Mouse (Mus musculus): Measurements from ENCODE around the gene Trabd2b. TPM values are rescaled to one million over a fixed set of nuclear protein-coding genes. Genes with fewer than 3 reads are reported as not detected.

Gene Trabd2b
- polyA plus RNA-seq, 1 experiment from 2014 or later, result 2.4 TPM

GRCm38 (mm10) chr4:114609297-114609696 is 202.8 kb downstream of the Trabd2b start:
- no peak for ATAC-seq (replicated peaks; ENCODE audit: insufficient number of reproducible peaks, insufficient read depth, low FRiP score, low read depth)
- H3K9me3 ChIP-seq (replicated peaks), result no peaks in the 10 kb centered on the region
- peaks cover 6% of the 10 kb centered on the region for H3K4me1 ChIP-seq (replicated peaks)
- no peak overlapping the region for H3K4me2 ChIP-seq
- H3K27me3 ChIP-seq, result peaks cover 15% of the 10 kb centered on the region
- WGBS, result 90% methylated on average over 4 of the region's 4 CpGs
- H3K36me3 ChIP-seq, result no peaks in the 10 kb centered on the region
- no peak overlapping the region for H3K4me3 ChIP-seq
- no peak overlapping the region for H3K9ac ChIP-seq
- no peak overlapping the region for H3K27ac ChIP-seq

- 77% methylated on average over 8 of the region's 8 CpGs for WGBS
- peaks cover 9% of the 10 kb centered on the region; the same call in 1 of the 2 replicates for H3K27me3 ChIP-seq
These were observed 204.8 kb downstream of the Trabd2b start for GRCm38 (mm10) chr4:114611166-114611929.

GRCm38 (mm10) chr4:114612032-114612431 is 205.5 kb downstream of the Trabd2b start:
- H3K4me1 ChIP-seq (replicated peaks), result peaks cover 27% of the 10 kb centered on the region
- H3K4me3 ChIP-seq, result no peak overlapping the region
- H3K9ac ChIP-seq, result no peak overlapping the region
- no peaks in the 10 kb centered on the region for H3K36me3 ChIP-seq
- no peak overlapping the region for H3K4me2 ChIP-seq
- ATAC-seq (replicated peaks; ENCODE audit: insufficient number of reproducible peaks, insufficient read depth, low FRiP score, low read depth), result no peak
- H3K27ac ChIP-seq, result 0 out of 2 replicates have a peak overlapping the region, but pooled peaks have one; percentile 3
- 70% methylated on average over 5 of the region's 5 CpGs for WGBS
- peaks cover 13% of the 10 kb centered on the region for H3K27me3 ChIP-seq
- H3K9me3 ChIP-seq (replicated peaks), result no peaks in the 10 kb centered on the region

More at GRCm38 (mm10) chr4:114611166-114611929, 204.8 kb downstream of the Trabd2b start:
- Histone ChIP-seq H3K9ac (no peak overlapping the region), H3K4me3 (no peak overlapping the region), H3K4me2 (no peak overlapping the region), H3K4me1 (replicated peaks) (peaks cover 23% of the 10 kb centered on the region), H3K27ac (0 out of 2 replicates have a peak overlapping the region, but pooled peaks have one; percentile 2), H3K36me3 (no peaks in the 10 kb centered on the region), H3K9me3 (replicated peaks) (no peaks in the 10 kb centered on the region)
- ATAC-seq (replicated peaks; ENCODE audit: insufficient number of reproducible peaks, insufficient read depth, low FRiP score, low read depth), result no peak

- Histone ChIP-seq H3K36me3 (no peaks in the 10 kb centered on the region), H3K4me3 (no peak overlapping the region), H3K4me1 (replicated peaks) (peaks cover 27% of the 10 kb centered on the region), H3K9ac (no peak overlapping the region), H3K27me3 (peaks cover 16% of the 10 kb centered on the region), H3K9me3 (replicated peaks) (no peaks in the 10 kb centered on the region), H3K27ac (0 out of 2 replicates have a peak overlapping the region, but pooled peaks have one; percentile 3), H3K4me2 (no peak overlapping the region)
- 69% methylated on average over 4 of the region's 4 CpGs for WGBS
- ATAC-seq (replicated peaks; ENCODE audit: insufficient number of reproducible peaks, insufficient read depth, low FRiP score, low read depth), result no peak
These were observed 206.3 kb downstream of the Trabd2b start for GRCm38 (mm10) chr4:114612827-114613226.

GRCm38 (mm10) chr4:114614086-114614485 is 207.6 kb downstream of the Trabd2b start:
- H3K36me3 ChIP-seq, result no peaks in the 10 kb centered on the region
- 44% methylated on average over 1 of the region's 1 CpGs for WGBS
- peak overlapping the region; percentile 46 for H3K27ac ChIP-seq
- peaks cover 20% of the 10 kb centered on the region for H3K27me3 ChIP-seq
- H3K4me3 ChIP-seq, result no peak overlapping the region
- ATAC-seq (replicated peaks; ENCODE audit: insufficient number of reproducible peaks, insufficient read depth, low FRiP score, low read depth), result 0 out of 2 replicates have a peak, but pooled peaks have one; percentile 7
- peaks cover 27% of the 10 kb centered on the region for H3K4me1 ChIP-seq (replicated peaks)
- no peak overlapping the region for H3K4me2 ChIP-seq
- H3K9ac ChIP-seq, result no peak overlapping the region
- no peaks in the 10 kb centered on the region for H3K9me3 ChIP-seq (replicated peaks)

GRCm38 (mm10) chr4:114615765-114616164 is 209.2 kb downstream of the Trabd2b start:
- Histone ChIP-seq H3K27ac (peak overlapping the region; percentile 5; the same call in 1 of the 2 replicates), H3K4me2 (no peak overlapping the region), H3K36me3 (no peaks in the 10 kb centered on the region), H3K4me1 (replicated peaks) (peaks cover 36% of the 10 kb centered on the region), H3K9me3 (replicated peaks) (no peaks in the 10 kb centered on the region), H3K4me3 (no peak overlapping the region), H3K9ac (no peak overlapping the region), H3K27me3 (peaks cover 20% of the 10 kb centered on the region)
- WGBS, result 51% methylated on average over 4 of the region's 4 CpGs
- no peak; the same call in 1 of the 2 replicates for ATAC-seq (replicated peaks; ENCODE audit: insufficient number of reproducible peaks, insufficient read depth, low FRiP score, low read depth)

- ATAC-seq (replicated peaks; ENCODE audit: insufficient number of reproducible peaks, insufficient read depth, low FRiP score, low read depth), result no peak; the same call in 1 of the 2 replicates
- WGBS, result 47% methylated on average over 5 of the region's 5 CpGs
- Histone ChIP-seq H3K4me3 (no peak overlapping the region), H3K4me1 (replicated peaks) (peaks cover 34% of the 10 kb centered on the region), H3K27me3 (0 out of 2 replicates have a peak, but pooled peaks cover 4% of the 10 kb centered on the region), H3K9ac (no peak overlapping the region), H3K27ac (peak overlapping the region; percentile 3; the same call in 1 of the 2 replicates), H3K4me2 (no peak overlapping the region), H3K9me3 (replicated peaks) (no peaks in the 10 kb centered on the region), H3K36me3 (no peaks in the 10 kb centered on the region)
These were observed 216.4 kb downstream of the Trabd2b start for GRCm38 (mm10) chr4:114622929-114623328.

GRCm38 (mm10) chr4:114624114-114624910 is 217.8 kb downstream of the Trabd2b start:
- Histone ChIP-seq H3K27ac (no peak overlapping the region), H3K9me3 (replicated peaks) (no peaks in the 10 kb centered on the region), H3K4me2 (no peak overlapping the region), H3K4me3 (no peak overlapping the region), H3K4me1 (replicated peaks) (peaks cover 34% of the 10 kb centered on the region), H3K9ac (no peak overlapping the region), H3K36me3 (no peaks in the 10 kb centered on the region), H3K27me3 (0 out of 2 replicates have a peak, but pooled peaks cover 5% of the 10 kb centered on the region)
- WGBS, result 48% methylated on average over 3 of the region's 3 CpGs
- no peak for ATAC-seq (replicated peaks; ENCODE audit: insufficient number of reproducible peaks, insufficient read depth, low FRiP score, low read depth)

GRCm38 (mm10) chr4:114625357-114625756 is 218.8 kb downstream of the Trabd2b start:
- ATAC-seq (replicated peaks; ENCODE audit: insufficient number of reproducible peaks, insufficient read depth, low FRiP score, low read depth), result no peak
- Histone ChIP-seq H3K9ac (no peak overlapping the region), H3K27ac (0 out of 2 replicates have a peak overlapping the region, but pooled peaks have one; percentile 0), H3K4me3 (no peak overlapping the region), H3K27me3 (0 out of 2 replicates have a peak, but pooled peaks cover 5% of the 10 kb centered on the region), H3K9me3 (replicated peaks) (no peaks in the 10 kb centered on the region), H3K36me3 (no peaks in the 10 kb centered on the region), H3K4me2 (no peak overlapping the region), H3K4me1 (replicated peaks) (peaks cover 28% of the 10 kb centered on the region)
- 27% methylated on average over 4 of the region's 4 CpGs for WGBS

- no peak overlapping the region for H3K27ac ChIP-seq
- H3K27me3 ChIP-seq, result peaks cover 5% of the 10 kb centered on the region; the same call in 1 of the 2 replicates
- no peak overlapping the region for H3K4me3 ChIP-seq
- no peak overlapping the region for H3K4me2 ChIP-seq
- WGBS, result 74% methylated on average over 3 of the region's 3 CpGs
- H3K9me3 ChIP-seq (replicated peaks), result no peaks in the 10 kb centered on the region
- ATAC-seq (replicated peaks; ENCODE audit: insufficient number of reproducible peaks, insufficient read depth, low FRiP score, low read depth), result no peak
- H3K4me1 ChIP-seq (replicated peaks), result peaks cover 25% of the 10 kb centered on the region
- no peaks in the 10 kb centered on the region for H3K36me3 ChIP-seq
- no peak overlapping the region for H3K9ac ChIP-seq
These were observed 219.4 kb downstream of the Trabd2b start for GRCm38 (mm10) chr4:114625920-114626319.

- Histone ChIP-seq H3K9me3 (replicated peaks) (no peaks in the 10 kb centered on the region), H3K4me3 (no peak overlapping the region), H3K36me3 (no peaks in the 10 kb centered on the region), H3K27ac (no peak overlapping the region), H3K4me1 (replicated peaks) (peaks cover 25% of the 10 kb centered on the region), H3K4me2 (no peak overlapping the region), H3K9ac (no peak overlapping the region), H3K27me3 (peaks cover 10% of the 10 kb centered on the region)
- WGBS, result 65% methylated on average over 7 of the region's 7 CpGs
- ATAC-seq (replicated peaks; ENCODE audit: insufficient number of reproducible peaks, insufficient read depth, low FRiP score, low read depth), result no peak; the same call in 1 of the 2 replicates
These were observed 221.3 kb downstream of the Trabd2b start for GRCm38 (mm10) chr4:114627674-114628293.

Measured in heart, embryonic 15.5 days (tissue).